Mouse (Mus musculus) colon, adult 2 months (tissue): ENCODE data around the gene AI593442. TPM values are rescaled to one million over a fixed set of nuclear protein-coding genes. Genes with fewer than 3 reads are reported as not detected.

Experiments used
- polyA plus RNA-seq: library from polyadenylated mRNA; depleted of rRNA; stranded (reverse); fragments of >200 nt; gene quantifications from 2 replicates; pipeline ENCODE4 v1.2.3, GENCODE M21; 2012; rRNA removed

Gene AI593442
- polyA plus RNA-seq: not detected in 2 replicates

DNA sequence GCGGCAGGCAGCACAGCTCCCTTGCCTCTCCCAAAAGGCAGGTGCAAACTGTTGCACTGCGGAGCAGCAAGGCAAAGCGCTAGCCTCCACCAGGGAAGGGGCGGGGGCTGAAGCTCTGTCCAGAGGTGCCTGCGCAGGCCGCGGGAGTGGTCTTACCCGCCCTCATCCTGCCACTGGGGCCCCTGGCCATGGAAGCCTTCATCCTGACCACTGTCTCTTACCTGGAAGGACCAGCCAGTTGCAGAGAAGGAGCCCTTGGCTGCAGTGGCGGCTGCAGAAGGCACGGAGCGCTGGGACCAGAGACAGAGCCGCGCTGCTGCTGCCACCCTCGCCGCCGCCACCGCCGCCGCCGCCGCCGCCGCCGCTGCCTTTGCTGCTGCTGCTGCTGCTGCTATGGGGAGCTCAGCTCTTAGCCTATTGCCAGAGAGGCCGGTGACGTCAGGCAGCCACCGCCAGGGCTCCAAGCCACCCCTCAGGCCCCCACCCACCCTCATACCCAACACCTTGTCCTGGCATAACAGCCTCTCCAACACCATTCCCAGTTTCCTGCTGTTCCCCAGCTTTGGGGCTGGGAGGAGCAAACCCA is at the start of gene AI593442:
Gene AI593442, minus strand, starts transcription at position 419 of the 586 bp plus-strand sequence.

